16 mouse cellular contexts compared by ENCODE assay signal in genomic region chr4:104468666-104469065, GRCm38 (mm10).
DNase-seq lines count a peak whose midpoint lies in the region; ATAC-seq lines count a peak whose summit lies in the region.
"Had no signal": no experiment of that assay in that cellular context is flagged by ENCODE, and none has a peak within 500 bp of the region (broad histone marks: within the 10 kb centered on the region; RNA-seq: fewer than 3 reads in every experiment).

No protein-coding gene starts in this region.

- peak; percentile 59; the same call in 1 of the 2 replicates for ATAC-seq in cerebellum, adult (ENCODE audit: insufficient number of reproducible peaks, low FRiP score, low TSS enrichment)
- ATAC-seq: CD4-positive, CD25-positive, alpha-beta regulatory T cell, adult 4 months; forebrain, embryonic 15.5 days; intestine, embryonic 15.5 days had no signal

- no peak for DNase-seq in cerebellum, postnatal 4 days (ENCODE audit: low spot score in 2 of 2)
- peak; percentile 18 for DNase-seq in gastrocnemius, postnatal 25 days
- DNase-seq in gastrocnemius, postnatal 14 days: no peak
- peak; percentile 81 for DNase-seq in cerebellum, adult 9-11 months
- no peak for DNase-seq in urinary bladder, adult 2 months (ENCODE audit: low spot score)
- no peak for DNase-seq in left cerebral cortex, adult 18-20 months (ENCODE audit: low spot score in 2 of 2)
- DNase-seq: adrenal gland, postnatal 10 days; B cell, adult 2 months; gastrocnemius, postnatal 36 days; heart, adult 18-20 months; heart, postnatal 14 days; kidney, adult 2 months had no signal

- intact Hi-C loops in gastrocnemius, postnatal 14 days (cut with DNase I; ENCODE audit: low total_unique reads): no loop called here

Comparison
In these comparisons a context has a peak if more than half of its experiments do, and no peak if none do; other contexts are left out.
1. DNase-seq: peak in gastrocnemius, postnatal 25 days (single experiment) and cerebellum, adult 9-11 months (single experiment); none in cerebellum, postnatal 4 days (0 of 2), gastrocnemius, postnatal 14 days (single experiment), urinary bladder, adult 2 months (single experiment) and left cerebral cortex, adult 18-20 months (0 of 2).